Mouse (Mus musculus) MEL (cell line): ENCODE measurements around the gene Pttg1ip. TPM values are rescaled to one million over a fixed set of nuclear protein-coding genes. Genes with fewer than 3 reads are reported as not detected.

Experiments
- DNase-seq: peaks from one replicate; pipeline ENCODE4 v3.0.0; 2011; ENCODE audit warnings: low read depth, low spot score
- H3K27ac ChIP-seq: 2 replicates; pipeline ENCODE4 v1.5.1; 2012; ENCODE audit warnings: low read depth, mild to moderate bottlenecking, control low read depth, low read length, moderate library complexity; ENCODE audit not compliant: control insufficient read depth
- H3K27me3 ChIP-seq, 2 experiments: fragments of 150-350 bp in 1 of 2; sonication (generic) in 1 of 2; 2 replicates each; pipeline ENCODE4 v1.6.1; 2012; ENCODE audit warnings: low read length in 2 of 2, mild to moderate bottlenecking in 2 of 2, improper control_type of control experiment in 1 of 2, moderate library complexity in 1 of 2; ENCODE audit not compliant: insufficient read depth in 2 of 2, control insufficient read depth in 1 of 2
- H3K36me3 ChIP-seq, 2 experiments: 2 replicates each; pipeline ENCODE4 v1.6.1; 2012 to 2014; ENCODE audit warnings: low read length in 2 of 2, improper control_type of control experiment in 1 of 2, inconsistent platforms in 1 of 2, mild to moderate bottlenecking in 1 of 2; ENCODE audit not compliant: insufficient read depth in 2 of 2, control insufficient read depth in 1 of 2
- H3K4me1 ChIP-seq, 2 experiments: fragments of 150-350 bp in 1 of 2; sonication (generic) in 1 of 2; 2 replicates each; pipeline ENCODE4 v1.6.1; 2012; ENCODE audit warnings: low read length in 2 of 2, improper control_type of control experiment in 1 of 2, mild to moderate bottlenecking in 1 of 2; ENCODE audit not compliant: insufficient read depth in 2 of 2, control insufficient read depth in 1 of 2
- H3K4me3 ChIP-seq, 2 experiments: fragments of 150-350 bp in 1 of 2; sonication (generic) in 1 of 2; 2 replicates each; pipeline ENCODE4 v1.5.1; 2012; ENCODE audit warnings: low read depth in 2 of 2, low read length in 2 of 2, mild to moderate bottlenecking in 2 of 2, moderate library complexity in 2 of 2, control low read depth in 1 of 2, improper control_type of control experiment in 1 of 2; ENCODE audit not compliant: control insufficient read depth in 1 of 2, insufficient read depth in 1 of 2
- H3K79me2 ChIP-seq: 2 replicates; pipeline ENCODE4 v1.6.1; 2012; ENCODE audit warnings: mild to moderate bottlenecking, low read length, moderate library complexity; ENCODE audit not compliant: control insufficient read depth, poor library complexity, insufficient read depth
- H3K9ac ChIP-seq: 2 replicates; pipeline ENCODE4 v1.6.1; 2012; ENCODE audit warnings: low read depth, mild to moderate bottlenecking, control low read depth, low read length, moderate library complexity; ENCODE audit not compliant: control insufficient read depth, poor library complexity, severe bottlenecking
- H3K9me3 ChIP-seq: fragments of 150-350 bp; sonication (generic); replicated peaks from 2 replicates; pipeline ENCODE4 v1.6.1; 2012; ENCODE audit warnings: mild to moderate bottlenecking, low read length, improper control_type of control experiment, moderate library complexity; ENCODE audit not compliant: insufficient read depth
- BHLHE40 ChIP-seq: IDR thresholded peaks from 2 replicates; pipeline ENCODE4 v1.6.1; 2012; ENCODE audit warnings: low read depth, mild to moderate bottlenecking, inconsistent platforms, low read length, improper control_type of control experiment, borderline replicate concordance
- CHD2 ChIP-seq: IDR thresholded peaks from 2 replicates; pipeline ENCODE4 v1.6.1; 2011; ENCODE audit warnings: low read length, improper control_type of control experiment
- CTCF ChIP-seq, 3 experiments: IDR thresholded peaks in 2 of 3; conservative IDR thresholded peaks in 1 of 3; 2 replicates each; pipeline ENCODE4 v1.5.1; 2011 to 2012; ENCODE audit warnings: low read length in 3 of 3, low read depth in 2 of 3, mild to moderate bottlenecking in 2 of 3, improper control_type of control experiment in 1 of 3, inconsistent platforms in 1 of 3, mixed read lengths in 1 of 3, moderate library complexity in 1 of 3; ENCODE audit not compliant: control insufficient read depth in 1 of 3, insufficient read depth in 1 of 3, poor library complexity in 1 of 3, severe bottlenecking in 1 of 3
- EP300 ChIP-seq, 2 experiments: IDR thresholded peaks; 2 replicates each; pipeline ENCODE4 v1.6.1; 2011; ENCODE audit warnings: improper control_type of control experiment in 2 of 2, low read length in 2 of 2, low read depth in 1 of 2, mild to moderate bottlenecking in 1 of 2
- ETS1 ChIP-seq: IDR thresholded peaks from 2 replicates; pipeline ENCODE4 v1.6.1; 2012; ENCODE audit warnings: low read depth, mild to moderate bottlenecking, inconsistent platforms, low read length, improper control_type of control experiment, moderate library complexity
- HCFC1 ChIP-seq: IDR thresholded peaks from 2 replicates; pipeline ENCODE4 v1.6.1; 2012; ENCODE audit warnings: low read depth, mild to moderate bottlenecking, inconsistent platforms, low read length, improper control_type of control experiment, moderate library complexity
- MAFK ChIP-seq: IDR thresholded peaks from 2 replicates; pipeline ENCODE4 v1.6.1; 2011; ENCODE audit warnings: low read depth, mild to moderate bottlenecking, low read length, improper control_type of control experiment, borderline replicate concordance
- MAZ ChIP-seq: IDR thresholded peaks from 2 replicates; pipeline ENCODE4 v1.6.1; 2012; ENCODE audit warnings: low read depth, mild to moderate bottlenecking, inconsistent platforms, low read length, improper control_type of control experiment
- MEF2A ChIP-seq: IDR thresholded peaks from 2 replicates; pipeline ENCODE4 v1.6.1; 2014; ENCODE audit warnings: low read depth, mild to moderate bottlenecking, inconsistent platforms, low read length, improper control_type of control experiment; ENCODE audit not compliant: poor library complexity, insufficient replicate concordance, severe bottlenecking; ENCODE audit errors: extremely low read depth
- MXI1 ChIP-seq: IDR thresholded peaks from 2 replicates; pipeline ENCODE4 v1.6.1; 2011; ENCODE audit warnings: mild to moderate bottlenecking, low read depth, low read length, improper control_type of control experiment
- MYB ChIP-seq: IDR thresholded peaks from 2 replicates; pipeline ENCODE4 v1.6.1; 2011; ENCODE audit warnings: mild to moderate bottlenecking, low read depth, low read length, improper control_type of control experiment
- MYC ChIP-seq: IDR thresholded peaks from 2 replicates; pipeline ENCODE4 v1.6.1; 2011; ENCODE audit warnings: low read depth, mild to moderate bottlenecking, low read length, improper control_type of control experiment, moderate library complexity
- POLR2A ChIP-seq, 2 experiments: IDR thresholded peaks; 2 replicates each; pipeline ENCODE4 v1.6.1; 2011 to 2012; ENCODE audit warnings: low read length in 2 of 2, mild to moderate bottlenecking in 2 of 2, control low read depth in 1 of 2, improper control_type of control experiment in 1 of 2, low read depth in 1 of 2, moderate library complexity in 1 of 2; ENCODE audit not compliant: control insufficient read depth in 1 of 2, insufficient read depth in 1 of 2, poor library complexity in 1 of 2
- POLR2AphosphoS2 ChIP-seq: IDR thresholded peaks from 2 replicates; pipeline ENCODE4 v1.6.1; 2011; ENCODE audit warnings: low read length, improper control_type of control experiment
- RAD21 ChIP-seq: IDR thresholded peaks from 2 replicates; pipeline ENCODE4 v1.6.1; 2011; ENCODE audit warnings: mild to moderate bottlenecking, low read depth, low read length, improper control_type of control experiment
- TBP ChIP-seq: IDR thresholded peaks from 2 replicates; pipeline ENCODE4 v1.8.0; 2011; ENCODE audit warnings: low read depth, low read length, improper control_type of control experiment
- TCF12 ChIP-seq: IDR thresholded peaks from 2 replicates; pipeline ENCODE4 v1.6.1; 2014; ENCODE audit warnings: low read depth, mild to moderate bottlenecking, inconsistent platforms, low read length, improper control_type of control experiment, moderate library complexity
- UBTF ChIP-seq: IDR thresholded peaks from 2 replicates; pipeline ENCODE4 v1.6.1; 2012; ENCODE audit warnings: low read depth, mild to moderate bottlenecking, inconsistent platforms, low read length, improper control_type of control experiment, moderate library complexity, borderline replicate concordance; ENCODE audit not compliant: insufficient read depth
- USF2 ChIP-seq, 2 experiments: IDR thresholded peaks; 2 replicates each; pipeline ENCODE4 v1.6.1; 2011 to 2012; ENCODE audit warnings: improper control_type of control experiment in 2 of 2, low read length in 2 of 2, borderline replicate concordance in 1 of 2, inconsistent platforms in 1 of 2, low read depth in 1 of 2, mild to moderate bottlenecking in 1 of 2; ENCODE audit not compliant: insufficient read depth in 1 of 2
- ZC3H11A ChIP-seq: IDR thresholded peaks from 2 replicates; pipeline ENCODE4 v1.6.1; 2012; ENCODE audit warnings: low read depth, mild to moderate bottlenecking, inconsistent platforms, low read length, improper control_type of control experiment
- ZMIZ1 ChIP-seq: IDR thresholded peaks from 2 replicates; pipeline ENCODE4 v1.6.1; 2012; ENCODE audit warnings: low read depth, mild to moderate bottlenecking, inconsistent platforms, low read length, improper control_type of control experiment, moderate library complexity
- polyA plus RNA-seq, 2 experiments: library from polyadenylated mRNA; stranded (reverse) in 1 of 2; unstranded in 1 of 2; fragments of >175 nt in 1 of 2; fragments of >200 nt in 1 of 2; gene quantifications; 2 replicates each; pipeline versions ENCODE4 v1.2.1 to v1.2.4; 2012; ENCODE audit warnings: low replicate concordance in 2 of 2, low read depth in 1 of 2; ENCODE audit not compliant: insufficient read length in 2 of 2, insufficient read depth in 1 of 2, missing spikeins in 1 of 2
- total RNA-seq: library from RNA; depleted of rRNA; stranded (reverse); fragments of 300-350 nt; gene quantifications from 2 replicates; pipeline ENCODE4 v1.2.3, GENCODE M21; 2012

The Pttg1ip gene
- total and polyA plus RNA-seq, 3 experiments = 50.4 to 53.1 TPM; not detected in 1

GRCm38 (mm10) chr10:77591546-77591945 lies 10.0 kb downstream of the Pttg1ip start:
- no peak for DNase-seq
- H3K27ac ChIP-seq = no peak overlapping the region

GRCm38 (mm10) chr10:77596060-77596459 lies 14.5 kb downstream of the Pttg1ip start:
- Histone ChIP-seq H3K9ac (no peak overlapping the region), H3K36me3 (peaks cover 0 to 11% of the 10 kb centered on the region in 2 experiments; a peak in 2 of 4 replicates), H3K4me1 (no peaks in the 10 kb centered on the region), H3K4me3 (no peak overlapping the region), H3K9me3 (no peaks in the 10 kb centered on the region), H3K79me2 (no peaks in the 10 kb centered on the region), H3K27ac (no peak overlapping the region), H3K27me3 (no peaks in the 10 kb centered on the region)
- TF ChIP-seq CTCF (IDR thresholded peaks at IDR 0.05 in 2 of 3, conservative IDR thresholded peaks at IDR 0.05 in 1 of 3; ENCODE audit: control insufficient read depth in 1 of 3, insufficient read depth in 1 of 3, low read depth in 2 of 3, low read length in 3 of 3, poor library complexity in 1 of 3, severe bottlenecking in 1 of 3) (no peak), MAFK (no peak), ZMIZ1 (no peak), POLR2A (IDR thresholded peaks at IDR 0.05; ENCODE audit: control insufficient read depth in 1 of 2, insufficient read depth in 1 of 2, low read depth in 1 of 2, low read length in 2 of 2, poor library complexity in 1 of 2) (no peak), POLR2AphosphoS2 (no peak), HCFC1 (no peak), USF2 (IDR thresholded peaks at IDR 0.05; ENCODE audit: borderline replicate concordance in 1 of 2, insufficient read depth in 1 of 2, low read depth in 1 of 2, low read length in 2 of 2) (no peak), ETS1 (no peak), MYC (no peak), TCF12 (no peak), UBTF (no peak), EP300 (IDR thresholded peaks at IDR 0.05; ENCODE audit: low read depth in 1 of 2, low read length in 2 of 2) (no peak), MYB (no peak), BHLHE40 (no peak), ZC3H11A (no peak), RAD21 (no peak), MAZ (no peak), TBP (no peak)
- DNase-seq = no peak

More at GRCm38 (mm10) chr10:77591546-77591945, 10.0 kb downstream of the Pttg1ip start:
- peaks cover 8 to 10% of the 10 kb centered on the region in 2 experiments for H3K4me1 ChIP-seq
- no peak overlapping the region for H3K9ac ChIP-seq
- no peak overlapping the region for H3K4me3 ChIP-seq
- no peaks in the 10 kb centered on the region for H3K27me3 ChIP-seq
- no peaks in the 10 kb centered on the region for H3K79me2 ChIP-seq
- TF ChIP-seq MEF2A (no peak), ZC3H11A (no peak), MXI1 (no peak), CHD2 (no peak), ZMIZ1 (no peak), MYC (no peak), CTCF (IDR thresholded peaks at IDR 0.05 in 2 of 3, conservative IDR thresholded peaks at IDR 0.05 in 1 of 3; ENCODE audit: control insufficient read depth in 1 of 3, insufficient read depth in 1 of 3, low read depth in 2 of 3, low read length in 3 of 3, poor library complexity in 1 of 3, severe bottlenecking in 1 of 3) (no peak)
- TF ChIP-seq, all 39 proteins: peak for 0
- Histone ChIP-seq H3K36me3 (peaks cover 5 to 11% of the 10 kb centered on the region in 2 experiments), H3K9me3 (no peaks in the 10 kb centered on the region)
